ENCODE assay signal across 18 mouse cellular contexts in genomic region chr11:84079361-84079760, GRCm38 (mm10). TPM values are rescaled to one million over a fixed set of nuclear protein-coding genes. Genes with fewer than 3 reads are reported as not detected.
DNase-seq lines count a peak whose midpoint lies in the region; ATAC-seq lines count a peak whose summit lies in the region.
"Had no signal": no experiment of that assay in that cellular context is flagged by ENCODE, and none has a peak within 500 bp of the region (broad histone marks: within the 10 kb centered on the region; RNA-seq: fewer than 3 reads in every experiment).

No protein-coding gene starts in this region.

- no peak overlapping the region for H3K9ac ChIP-seq in heart, embryonic 15.5 days
- no peak overlapping the region for H3K9ac ChIP-seq in limb, embryonic 15.5 days
- no peak overlapping the region for H3K9ac ChIP-seq in kidney, embryonic 15.5 days
- H3K9ac ChIP-seq: embryonic facial prominence, embryonic 12.5 days; forebrain, embryonic 13.5 days; liver, embryonic 15.5 days; midbrain, embryonic 12.5 days; neural tube, embryonic 13.5 days had no signal

- WGBS in heart, embryonic 15.5 days, result 86% methylated on average over 11 of the region's 11 CpGs
- WGBS in heart, embryonic 10.5 days, result 93% methylated on average over 11 of the region's 11 CpGs
- 88% methylated on average over 11 of the region's 11 CpGs for WGBS in limb, embryonic 15.5 days
- WGBS in limb, embryonic 10.5 days, result 97% methylated on average over 11 of the region's 11 CpGs
- WGBS in kidney, embryonic 15.5 days, result 86% methylated on average over 11 of the region's 11 CpGs

- no peak for ATAC-seq in heart, embryonic 15.5 days (replicated peaks; ENCODE audit: insufficient number of reproducible peaks, insufficient read depth, low FRiP score, low read depth)
- no peak for ATAC-seq in limb, embryonic 15.5 days (ENCODE audit: insufficient number of reproducible peaks, low FRiP score, low TSS enrichment, low read depth)
- ATAC-seq in kidney, embryonic 15.5 days (replicated peaks; ENCODE audit: low FRiP score), result 0 out of 2 replicates have a peak, but pooled peaks have one; percentile 33
- ATAC-seq: forebrain, embryonic 13.5 days had no signal

- no peak overlapping the region for H3K4me3 ChIP-seq in heart, embryonic 15.5 days
- no peak overlapping the region for H3K4me3 ChIP-seq in heart, embryonic 10.5 days
- no peak overlapping the region for H3K4me3 ChIP-seq in limb, embryonic 15.5 days
- H3K4me3 ChIP-seq in limb, embryonic 10.5 days, result no peak overlapping the region
- no peak overlapping the region for H3K4me3 ChIP-seq in kidney, embryonic 15.5 days (replicated peaks)
- H3K4me3 ChIP-seq: embryonic facial prominence, embryonic 12.5 days; erythroblast, embryonic 14.5 days; forebrain, embryonic 13.5 days; liver, embryonic 15.5 days; midbrain, embryonic 12.5 days; neural tube, embryonic 13.5 days had no signal

- H3K4me2 ChIP-seq in heart, embryonic 15.5 days, result no peak overlapping the region
- H3K4me2 ChIP-seq in limb, embryonic 15.5 days, result no peak overlapping the region
- no peak overlapping the region for H3K4me2 ChIP-seq in kidney, embryonic 15.5 days
- H3K4me2 ChIP-seq: embryonic facial prominence, embryonic 12.5 days; forebrain, embryonic 13.5 days; liver, embryonic 15.5 days; midbrain, embryonic 12.5 days; neural tube, embryonic 13.5 days had no signal

- H3K27me3 ChIP-seq in heart, embryonic 15.5 days, result no peaks in the 10 kb centered on the region
- no peaks in the 10 kb centered on the region for H3K27me3 ChIP-seq in heart, embryonic 10.5 days (ENCODE audit: insufficient read depth, poor library complexity, severe bottlenecking)
- no peaks in the 10 kb centered on the region for H3K27me3 ChIP-seq in limb, embryonic 15.5 days
- H3K27me3 ChIP-seq in limb, embryonic 10.5 days (ENCODE audit: low read depth, poor library complexity, severe bottlenecking), result no peaks in the 10 kb centered on the region
- no peaks in the 10 kb centered on the region for H3K27me3 ChIP-seq in kidney, embryonic 15.5 days
- H3K27me3 ChIP-seq: embryonic facial prominence, embryonic 12.5 days; forebrain, embryonic 13.5 days; liver, embryonic 15.5 days; midbrain, embryonic 12.5 days; neural tube, embryonic 13.5 days had no signal

- no peaks in the 10 kb centered on the region for H3K9me3 ChIP-seq in heart, embryonic 15.5 days (replicated peaks)
- H3K9me3 ChIP-seq in heart, embryonic 10.5 days, result no peaks in the 10 kb centered on the region
- no peaks in the 10 kb centered on the region for H3K9me3 ChIP-seq in limb, embryonic 15.5 days
- H3K9me3 ChIP-seq in limb, embryonic 10.5 days (replicated peaks), result no peaks in the 10 kb centered on the region
- H3K9me3 ChIP-seq in kidney, embryonic 15.5 days (replicated peaks), result no peaks in the 10 kb centered on the region
- H3K9me3 ChIP-seq: embryonic facial prominence, embryonic 12.5 days; forebrain, embryonic 13.5 days; liver, embryonic 15.5 days; midbrain, embryonic 12.5 days; neural tube, embryonic 13.5 days had no signal

- H3K4me1 ChIP-seq in heart, embryonic 15.5 days (replicated peaks), result peaks cover 22% of the 10 kb centered on the region
- H3K4me1 ChIP-seq in heart, embryonic 10.5 days, result peaks cover 10% of the 10 kb centered on the region; the same call in 1 of the 2 replicates
- H3K4me1 ChIP-seq in limb, embryonic 15.5 days, result peaks cover 6% of the 10 kb centered on the region
- H3K4me1 ChIP-seq in limb, embryonic 10.5 days, result no peaks in the 10 kb centered on the region
- peaks cover 3% of the 10 kb centered on the region for H3K4me1 ChIP-seq in kidney, embryonic 15.5 days
- H3K4me1 ChIP-seq: embryonic facial prominence, embryonic 12.5 days; liver, embryonic 15.5 days; midbrain, embryonic 12.5 days; neural tube, embryonic 13.5 days had no signal

- H3K27ac ChIP-seq in heart, embryonic 15.5 days, result peak overlapping the region; percentile 10; the same call in 1 of the 2 replicates
- H3K27ac ChIP-seq in heart, embryonic 10.5 days, result no peak overlapping the region
- H3K27ac ChIP-seq in limb, embryonic 15.5 days, result peak overlapping the region; percentile 43; the same call in 1 of the 2 replicates
- no peak overlapping the region for H3K27ac ChIP-seq in limb, embryonic 10.5 days
- peak overlapping the region; percentile 69 for H3K27ac ChIP-seq in kidney, embryonic 15.5 days
- H3K27ac ChIP-seq: embryonic facial prominence, embryonic 12.5 days; forebrain, embryonic 13.5 days; liver, embryonic 15.5 days; midbrain, embryonic 12.5 days; neural tube, embryonic 13.5 days had no signal

- H3K36me3 ChIP-seq in heart, embryonic 15.5 days, result peaks cover 16% of the 10 kb centered on the region
- H3K36me3 ChIP-seq in heart, embryonic 10.5 days, result peaks cover 37% of the 10 kb centered on the region
- peaks cover 40% of the 10 kb centered on the region for H3K36me3 ChIP-seq in limb, embryonic 15.5 days
- peaks cover 57% of the 10 kb centered on the region for H3K36me3 ChIP-seq in limb, embryonic 10.5 days
- H3K36me3 ChIP-seq in kidney, embryonic 15.5 days, result peaks cover 55% of the 10 kb centered on the region

- DNase-seq in heart, embryonic 10.5 days (ENCODE audit: low spot score), result no peak
- no peak for DNase-seq in limb, embryonic 10.5 days (ENCODE audit: low spot score)
- peak; percentile 49 for DNase-seq in kidney, postnatal 14 days
- DNase-seq in T-cell, adult 2 months (ENCODE audit: low spot score), result no peak
- DNase-seq in spleen, postnatal 36 days (ENCODE audit: low spot score in 2 of 2), result no peak
- DNase-seq: cerebellum, adult 8-10 months; gastrocnemius, postnatal 36 days; spleen, adult 18-20 months; thymus, postnatal 4 days had no signal

RNA-seq across cellular contexts. Expression of gene Dusp14, which starts 10.3 kb away (rescaled TPM):
- 4.3 and 8.9 TPM in 2 replicates for polyA plus RNA-seq in heart, embryonic 15.5 days (2015; fragmentation: Nextera tagmentation; extraction: Ambion mirVana)
- 6.0 and 6.9 TPM in 2 replicates for polyA plus RNA-seq in heart, embryonic 10.5 days (2016; fragmentation: Nextera tagmentation; extraction: Ambion mirVana)
- 22.9 and 28.1 TPM in 2 replicates for polyA plus RNA-seq in limb, embryonic 15.5 days (2015; fragmentation: Nextera tagmentation; extraction: Ambion mirVana)
- polyA plus RNA-seq in limb, embryonic 10.5 days (2016; fragmentation: Nextera tagmentation; extraction: Ambion mirVana), result 5.6 and 7.3 TPM in 2 replicates
- polyA plus RNA-seq in kidney, embryonic 15.5 days (2015; fragmentation: Nextera tagmentation; extraction: Ambion mirVana), result 30.2 and 32.6 TPM in 2 replicates
- polyA plus RNA-seq: erythroblast, embryonic 14.5 days had no signal

RNA-seq across cellular contexts. Expression of gene Tada2a, which starts 50.0 kb away (rescaled TPM):
- 15.5 and 20.1 TPM in 2 replicates for polyA plus RNA-seq in heart, embryonic 15.5 days (2015; fragmentation: Nextera tagmentation; extraction: Ambion mirVana)
- polyA plus RNA-seq in heart, embryonic 10.5 days (2016; fragmentation: Nextera tagmentation; extraction: Ambion mirVana), result 24.7 and 31.4 TPM in 2 replicates
- polyA plus RNA-seq in limb, embryonic 15.5 days (2015; fragmentation: Nextera tagmentation; extraction: Ambion mirVana), result 30.0 and 32.8 TPM in 2 replicates
- polyA plus RNA-seq in limb, embryonic 10.5 days (2016; fragmentation: Nextera tagmentation; extraction: Ambion mirVana), result 39.5 and 43.9 TPM in 2 replicates
- 34.6 and 35.1 TPM in 2 replicates for polyA plus RNA-seq in kidney, embryonic 15.5 days (2015; fragmentation: Nextera tagmentation; extraction: Ambion mirVana)

RNA-seq across cellular contexts. Expression of gene Acaca, which starts 50.1 kb away (rescaled TPM):
- polyA plus RNA-seq in heart, embryonic 15.5 days (2015; fragmentation: Nextera tagmentation; extraction: Ambion mirVana), result 5.9 and 7.5 TPM in 2 replicates
- 13.3 and 14.9 TPM in 2 replicates for polyA plus RNA-seq in heart, embryonic 10.5 days (2016; fragmentation: Nextera tagmentation; extraction: Ambion mirVana)
- 12.4 and 13.0 TPM in 2 replicates for polyA plus RNA-seq in limb, embryonic 15.5 days (2015; fragmentation: Nextera tagmentation; extraction: Ambion mirVana)
- 21.3 and 22.8 TPM in 2 replicates for polyA plus RNA-seq in limb, embryonic 10.5 days (2016; fragmentation: Nextera tagmentation; extraction: Ambion mirVana)
- 11.6 and 14.4 TPM in 2 replicates for polyA plus RNA-seq in kidney, embryonic 15.5 days (2015; fragmentation: Nextera tagmentation; extraction: Ambion mirVana)

Comparison
In these comparisons a context has a peak if more than half of its experiments do, and no peak if none do; other contexts are left out.
1. H3K27ac ChIP-seq: peak in heart, embryonic 15.5 days (single experiment), limb, embryonic 15.5 days (single experiment) and kidney, embryonic 15.5 days (single experiment); none in heart, embryonic 10.5 days (single experiment) and limb, embryonic 10.5 days (single experiment).